Mouse (Mus musculus) gastrocnemius, postnatal 10 days (tissue): ENCODE data around the gene Tnfaip6. TPM values are rescaled to one million over a fixed set of nuclear protein-coding genes. Genes with fewer than 3 reads are reported as not detected.

Experiments
- DNase-seq: peaks from one replicate; pipeline ENCODE4 v3.0.0; 2021; ENCODE audit warnings: mixed read lengths
- total RNA-seq, 2 experiments: library from RNA; stranded (reverse); gene quantifications; 2 replicates each; pipeline ENCODE4 v1.2.3; 2021

The Tnfaip6 gene
- total RNA-seq, 2 experiments from 2014 or later, result 4.5 to 5.2 TPM

GRCm38 (mm10) chr2:52053502-52053901, 15.7 kb downstream of the Tnfaip6 start:
- no peak for DNase-seq

GRCm38 (mm10) chr2:52055616-52056015, 17.8 kb downstream of the Tnfaip6 start:
- DNase-seq, result no peak

GRCm38 (mm10) chr2:52057099-52057498, 19.3 kb downstream of the Tnfaip6 start:
- no peak for DNase-seq

GRCm38 (mm10) chr2:52057681-52058080, 19.9 kb downstream of the Tnfaip6 start:
- DNase-seq, result no peak

- no peak for DNase-seq
These were observed 30.8 kb downstream of the Tnfaip6 start for GRCm38 (mm10) chr2:52068641-52069040.

GRCm38 (mm10) chr2:52070816-52071215, 33.0 kb downstream of the Tnfaip6 start:
- no peak for DNase-seq

- DNase-seq, result no peak
These were observed 33.6 kb downstream of the Tnfaip6 start for GRCm38 (mm10) chr2:52071241-52071991.

GRCm38 (mm10) chr2:52072065-52072490, 34.3 kb downstream of the Tnfaip6 start:
- DNase-seq, result no peak

- peak; percentile 85 for DNase-seq
These were observed 34.8 kb downstream of the Tnfaip6 start, which contains the start of gene Rif1 for GRCm38 (mm10) chr2:52072491-52073140. TSS of gene Rif1 (plus strand) at chr2:52072832.

- DNase-seq, result peak; percentile 41
These were observed 35.5 kb downstream of the Tnfaip6 start for GRCm38 (mm10) chr2:52073141-52073904.

GRCm38 (mm10) chr2:52078666-52079065, 40.9 kb downstream of the Tnfaip6 start:
- no peak for DNase-seq

GRCm38 (mm10) chr2:52084013-52084412, 46.2 kb downstream of the Tnfaip6 start:
- no peak for DNase-seq

- no peak for DNase-seq
These were observed 46.8 kb downstream of the Tnfaip6 start for GRCm38 (mm10) chr2:52084571-52084970.

Other genes starting within 250 kb of the Tnfaip6 start
- 1 to 10 TPM; 3.2 to 4.2 TPM for gene Rbm43, start 102.8 kb upstream of the Tnfaip6 start, total RNA-seq
- 1 to 10 TPM; 4.9 to 5.9 TPM for gene Nmi, start 64.5 kb upstream of the Tnfaip6 start, total RNA-seq
- gene Rif1, start 34.8 kb downstream of the Tnfaip6 start, total RNA-seq, result 10 to 100 TPM in 1 of 2 experiments, 1 to 10 TPM in 1; 9.8 to 15.4 TPM